Comparison of ENCODE assay signal across 20 mouse cellular contexts in the genomic region with DNA sequence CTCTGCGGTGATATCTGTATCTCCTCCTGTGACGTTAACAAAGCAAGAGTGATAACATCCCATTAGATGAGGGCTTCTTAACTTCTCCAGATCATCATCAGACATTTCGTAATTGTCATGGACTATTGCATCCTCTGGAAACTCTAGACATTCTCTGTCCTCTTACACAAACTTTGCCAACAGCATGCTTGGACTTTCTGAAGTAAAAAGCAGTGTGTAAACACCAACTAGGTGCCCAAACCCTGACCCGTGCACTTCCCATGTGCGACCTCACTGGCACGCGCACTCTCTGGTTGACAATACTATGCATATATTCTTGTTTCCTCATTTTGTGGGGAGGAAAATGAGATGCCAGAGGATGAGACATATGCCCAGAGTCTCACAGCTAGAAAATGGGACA. TPM values are rescaled to one million over a fixed set of nuclear protein-coding genes. Genes with fewer than 3 reads are reported as not detected.
"Had no signal": no experiment of that assay in that cellular context is flagged by ENCODE, and none has a peak within 500 bp of the region (broad histone marks: within the 10 kb centered on the region; RNA-seq: fewer than 3 reads in every experiment).

No protein-coding gene starts in this region.

- H3K9me3 ChIP-seq: limb, embryonic 12.5 days; limb, embryonic 15.5 days; lung, embryonic 15.5 days; midbrain, embryonic 12.5 days; midbrain, embryonic 15.5 days; neural tube, embryonic 12.5 days; neural tube, embryonic 15.5 days; stomach, embryonic 15.5 days had no signal

- H3K4me2 ChIP-seq: limb, embryonic 12.5 days; limb, embryonic 15.5 days; lung, embryonic 15.5 days; midbrain, embryonic 12.5 days; midbrain, embryonic 15.5 days; neural tube, embryonic 12.5 days; neural tube, embryonic 15.5 days; stomach, embryonic 15.5 days had no signal

- ATAC-seq: inflammation-experienced regulatory T-cells, adult 6 months; intestine, embryonic 16.5 days; midbrain, embryonic 15.5 days had no signal

- H3K9ac ChIP-seq: limb, embryonic 12.5 days; limb, embryonic 15.5 days; liver, embryonic 14.5 days; lung, embryonic 15.5 days; midbrain, embryonic 12.5 days; midbrain, embryonic 15.5 days; neural tube, embryonic 12.5 days; neural tube, embryonic 15.5 days; stomach, embryonic 15.5 days had no signal

- H3K36me3 ChIP-seq: limb, embryonic 12.5 days; limb, embryonic 15.5 days; lung, embryonic 15.5 days; midbrain, embryonic 12.5 days; midbrain, embryonic 15.5 days; neural tube, embryonic 12.5 days; neural tube, embryonic 15.5 days; stomach, embryonic 15.5 days had no signal

- H3K27ac ChIP-seq: limb, embryonic 12.5 days; limb, embryonic 15.5 days; liver, embryonic 14.5 days; lung, embryonic 15.5 days; midbrain, embryonic 12.5 days; midbrain, embryonic 15.5 days; neural tube, embryonic 12.5 days; neural tube, embryonic 15.5 days; stomach, embryonic 15.5 days had no signal

- DNase-seq: kidney, adult 18-20 months; kidney, adult 9 months; kidney, postnatal 14 days; kidney, postnatal 4 days; left cerebral cortex, postnatal 4 days; lung, adult 18-20 months; right cerebral cortex, postnatal 25 days; spleen, adult 18-20 months; thymus, postnatal 25 days had no signal

- H3K4me1 ChIP-seq: midbrain, embryonic 12.5 days; midbrain, embryonic 15.5 days; neural tube, embryonic 12.5 days; neural tube, embryonic 15.5 days; stomach, embryonic 15.5 days had no signal

- H3K4me3 ChIP-seq: limb, embryonic 12.5 days; limb, embryonic 15.5 days; lung, embryonic 15.5 days; midbrain, embryonic 12.5 days; midbrain, embryonic 15.5 days; neural tube, embryonic 12.5 days; neural tube, embryonic 15.5 days; stomach, embryonic 15.5 days had no signal

- H3K27me3 ChIP-seq: limb, embryonic 12.5 days; limb, embryonic 15.5 days; lung, embryonic 15.5 days; midbrain, embryonic 12.5 days; midbrain, embryonic 15.5 days; neural tube, embryonic 12.5 days; neural tube, embryonic 15.5 days; stomach, embryonic 15.5 days had no signal

RNA-seq across cellular contexts. Expression of a gene that starts 8.9 kb away (rescaled TPM):
- polyA plus RNA-seq: inflammation-experienced regulatory T-cells, adult 6 months had no signal
